Mouse (Mus musculus) v-Abl transformed pro-B cells (cell line): ENCODE measurements around the gene Bco2.

Experiments used
- in situ Hi-C, 2 experiments: fragments of 400-800 bp; cut with MboI; formaldehyde crosslinking; loops; one replicate each; pipeline ENCODE4 v1.15.1; 2025; ENCODE audit not compliant: unreplicated experiment in 2 of 2

Bco2 gene

GRCm38 (mm10) chr9:50524936-50525335 is 30.0 kb downstream of the Bco2 start:
- in situ Hi-C loops = loop anchor here (5.0 to 25.0 kb wide), 8 partner anchors 67 to 1038 kb away; partner anchors contain the start of genes Fdxacb1 (in 1 of the 2) and Ttc12 (in 1 of the 2)

- in situ Hi-C loops = loop anchor here (5.0 to 10.0 kb wide), 6 partner anchors 65 to 490 kb away; partner anchors contain the start of gene Fdxacb1 (in 1 of the 2)
Measured at GRCm38 (mm10) chr9:50522574-50522973, 32.4 kb downstream of the Bco2 start.

- in situ Hi-C loops = loop anchor here (5.0 to 10.0 kb wide), 6 partner anchors 64 to 491 kb away; partner anchors contain the start of gene Fdxacb1 (in 1 of the 2)
Measured at GRCm38 (mm10) chr9:50521562-50521961, 33.4 kb downstream of the Bco2 start.

- in situ Hi-C loops = loop anchor here (5.0 to 10.0 kb wide), 6 partner anchors 63 to 492 kb away; partner anchors contain the start of gene Fdxacb1 (in 1 of the 2)
Measured at GRCm38 (mm10) chr9:50520748-50521147, 34.2 kb downstream of the Bco2 start.

- in situ Hi-C loops = loop anchor here in 1 of 2 experiments (10.0 kb wide), 1 partner anchor 54 kb away; no protein-coding TSS in a partner anchor
Measured at GRCm38 (mm10) chr9:50518781-50519180, 36.2 kb downstream of the Bco2 start.

GRCm38 (mm10) chr9:50515462-50515861 is 39.5 kb downstream of the Bco2 start:
- in situ Hi-C loops = loop anchor here in 1 of 2 experiments (10.0 kb wide), 1 partner anchor 51 kb away; no protein-coding TSS in a partner anchor

GRCm38 (mm10) chr9:50507570-50507969 is 47.4 kb downstream of the Bco2 start:
- in situ Hi-C loops = no loop called here

- in situ Hi-C loops = no loop called here
Measured at GRCm38 (mm10) chr9:50505405-50505804, 49.6 kb downstream of the Bco2 start.

GRCm38 (mm10) chr9:50502949-50503348 is 52.0 kb downstream of the Bco2 start:
- in situ Hi-C loops = no loop called here

GRCm38 (mm10) chr9:50500974-50501501 is 53.9 kb downstream of the Bco2 start:
- in situ Hi-C loops = no loop called here

GRCm38 (mm10) chr9:50500467-50500973 is 54.5 kb downstream of the Bco2 start:
- in situ Hi-C loops = no loop called here

GRCm38 (mm10) chr9:50499781-50500180 is 55.2 kb downstream of the Bco2 start:
- in situ Hi-C loops = no loop called here

- in situ Hi-C loops = no loop called here
Measured at GRCm38 (mm10) chr9:50498815-50499214, 56.2 kb downstream of the Bco2 start.

- in situ Hi-C loops = no loop called here
Measured at GRCm38 (mm10) chr9:50497536-50497935, 57.4 kb downstream of the Bco2 start.

GRCm38 (mm10) chr9:50497076-50497475 is 57.9 kb downstream of the Bco2 start:
- in situ Hi-C loops = no loop called here

- in situ Hi-C loops = no loop called here
Measured at GRCm38 (mm10) chr9:50496546-50496945, 58.4 kb downstream of the Bco2 start.

- in situ Hi-C loops = no loop called here
Measured at GRCm38 (mm10) chr9:50496151-50496505, 58.9 kb downstream of the Bco2 start.

GRCm38 (mm10) chr9:50495405-50496150 is 59.4 kb downstream of the Bco2 start:
- in situ Hi-C loops = no loop called here

- in situ Hi-C loops = no loop called here
Measured at GRCm38 (mm10) chr9:50494311-50494710, 60.7 kb downstream of the Bco2 start, which contains the start of gene Plet1. Plet1 (plus strand) TSS chr9:50494525.

- in situ Hi-C loops = no loop called here
Measured at GRCm38 (mm10) chr9:50493777-50494176, 61.2 kb downstream of the Bco2 start.

GRCm38 (mm10) chr9:50491531-50492045 is 63.4 kb downstream of the Bco2 start:
- in situ Hi-C loops = no loop called here
